Mouse (Mus musculus): ENCODE data around the gene Hypk. TPM values are rescaled to one million over a fixed set of nuclear protein-coding genes. Genes with fewer than 3 reads are reported as not detected.
"Not testable (repeated sequence)": the region's sequence is repeated elsewhere in the genome, so short reads cannot be mapped to it uniquely, and the experiment has no call there.

Gene Hypk
- polyA plus RNA-seq, 1 experiment from 2014 or later = 124 TPM

DNA sequence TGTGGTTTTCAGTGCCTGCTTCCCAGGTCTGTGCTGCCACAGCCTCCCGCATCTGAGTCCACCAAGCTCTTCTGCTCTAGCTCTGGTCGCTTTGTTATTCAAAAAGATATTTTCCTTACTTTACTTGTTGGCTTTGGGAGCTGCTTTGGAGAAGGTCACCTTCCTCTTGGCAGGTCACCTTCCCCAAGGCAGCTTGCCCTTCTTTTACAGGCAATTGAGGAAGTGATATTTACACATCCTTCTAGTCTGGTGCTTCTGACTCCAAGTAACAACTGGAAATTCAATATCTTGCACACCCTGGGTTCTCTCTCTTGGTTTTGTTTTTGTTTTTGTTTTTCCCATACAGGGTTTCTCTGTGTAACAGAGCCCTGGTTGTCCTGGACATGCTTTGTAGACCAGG is 31.3 kb downstream of the Hypk start:
- not testable (repeated sequence) for H3K4me3 ChIP-seq (ENCODE audit: low read depth, low read length); H3K4me2 ChIP-seq; ATAC-seq (replicated peaks; ENCODE audit: insufficient number of reproducible peaks, low FRiP score, low TSS enrichment); H3K27ac ChIP-seq (ENCODE audit: low read depth, low read length); H3K27me3 ChIP-seq (ENCODE audit: control insufficient read depth, insufficient read depth, low read length); H3K4me1 ChIP-seq (ENCODE audit: control insufficient read depth, insufficient read depth, low read length); H3K36me3 ChIP-seq (ENCODE audit: control insufficient read depth, insufficient read depth, low read length); H3K9me3 ChIP-seq (replicated peaks; ENCODE audit: control insufficient read depth, low read length); H3K9ac ChIP-seq (ENCODE audit: low read depth, low read length)
- WGBS (ENCODE audit: insufficient replicate concordance) = 71% methylated on average over 1 of the region's 2 CpGs

DNA sequence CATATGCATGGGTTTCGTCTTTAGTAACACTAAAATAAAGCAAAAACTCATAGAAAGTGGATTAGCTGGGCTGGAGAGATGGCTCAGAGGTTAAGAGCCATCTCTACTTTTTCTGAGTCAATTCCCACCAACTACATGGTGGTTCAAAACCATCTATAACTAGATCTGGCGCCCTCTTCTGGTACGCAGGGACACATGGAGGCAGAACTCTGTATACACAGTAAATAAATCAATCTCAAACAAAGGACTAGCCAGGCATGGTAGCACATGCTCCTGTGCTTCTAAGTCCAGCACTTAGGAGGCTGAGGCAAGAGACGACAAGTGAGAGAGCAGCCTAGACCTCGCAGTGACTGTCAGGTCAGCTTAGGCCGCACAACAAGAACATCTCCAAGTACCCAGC is 48.5 kb downstream of the Hypk start:
- WGBS (ENCODE audit: insufficient replicate concordance) = 78% methylated on average over 1 of the region's 6 CpGs
- H3K27ac ChIP-seq (ENCODE audit: low read depth, low read length); H3K27me3 ChIP-seq (ENCODE audit: control insufficient read depth, insufficient read depth, low read length); H3K9ac ChIP-seq (ENCODE audit: low read depth, low read length); ATAC-seq (replicated peaks; ENCODE audit: insufficient number of reproducible peaks, low FRiP score, low TSS enrichment); H3K4me1 ChIP-seq (ENCODE audit: control insufficient read depth, insufficient read depth, low read length); H3K36me3 ChIP-seq (ENCODE audit: control insufficient read depth, insufficient read depth, low read length); H3K4me3 ChIP-seq (ENCODE audit: low read depth, low read length); H3K4me2 ChIP-seq; H3K9me3 ChIP-seq (replicated peaks; ENCODE audit: control insufficient read depth, low read length): not testable (repeated sequence)

- peak; percentile 81 for ATAC-seq (replicated peaks; ENCODE audit: insufficient number of reproducible peaks, low FRiP score, low TSS enrichment)
- Histone ChIP-seq H3K9ac (ENCODE audit: low read depth, low read length) (peak within 1 kb of the TSS; percentile 77), H3K4me2 (peak within 1 kb of the TSS; percentile 77), H3K27ac (ENCODE audit: low read depth, low read length) (peak within 1 kb of the TSS; percentile 64), H3K4me3 (ENCODE audit: low read depth, low read length) (peak within 1 kb of the TSS; percentile 65)
- H3K36me3 ChIP-seq (ENCODE audit: control insufficient read depth, insufficient read depth, low read length); H3K9me3 ChIP-seq (replicated peaks; ENCODE audit: control insufficient read depth, low read length); H3K4me1 ChIP-seq (ENCODE audit: control insufficient read depth, insufficient read depth, low read length); H3K27me3 ChIP-seq (ENCODE audit: control insufficient read depth, insufficient read depth, low read length): not testable (repeated sequence)
- whole genome bisulfite sequencing (ENCODE audit: insufficient replicate concordance) = 6% methylated on average over 37 of the region's 42 CpGs
Observed at GRCm38 (mm10) chr2:121505942-121506882, 53.1 kb downstream of the Hypk start, which contains the start of the genes Mfap1a and Wdr76. Gene Mfap1a (minus strand): TSS chr2:121506665. Gene Wdr76 (plus strand): TSS chr2:121506723.

DNA sequence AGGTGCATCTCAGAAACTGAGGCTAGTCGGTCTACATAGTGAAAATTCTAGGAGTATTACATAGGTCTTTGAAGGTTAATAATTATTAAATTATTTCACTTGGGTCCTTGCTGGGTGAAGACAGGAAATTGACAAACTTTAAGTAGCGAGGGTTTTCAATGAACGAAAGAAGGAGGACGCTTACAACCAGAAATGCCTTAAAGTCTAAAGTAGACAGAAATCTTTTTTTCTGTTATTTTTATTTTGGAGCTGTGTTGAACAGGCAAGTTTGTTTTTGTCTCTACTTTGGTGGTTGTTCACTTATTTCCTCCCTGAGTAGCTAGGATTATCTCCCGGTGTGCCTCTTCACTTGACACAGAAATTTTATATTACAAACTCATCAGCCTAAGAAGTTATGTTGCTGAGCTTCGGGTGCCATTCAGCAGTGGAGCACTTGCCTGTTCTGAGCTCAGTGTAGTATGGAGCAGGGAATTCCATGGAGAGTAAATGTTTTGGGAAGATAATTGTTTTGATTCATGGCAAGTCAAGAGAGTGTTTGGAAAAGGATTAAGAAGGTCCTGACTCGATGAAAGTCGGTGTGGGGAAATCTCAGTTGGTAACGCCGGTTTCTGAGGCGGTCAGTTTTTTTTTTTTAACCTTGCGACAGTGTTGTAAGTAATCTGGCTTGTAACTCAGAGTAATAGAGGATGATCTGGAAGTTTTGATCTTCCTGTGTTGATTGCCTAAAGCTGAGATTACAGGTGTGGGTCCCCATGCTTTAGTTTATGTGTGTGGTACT is 54.3 kb downstream of the Hypk start:
- no peak for ATAC-seq (replicated peaks; ENCODE audit: insufficient number of reproducible peaks, low FRiP score, low TSS enrichment)
- Histone ChIP-seq H3K9ac (ENCODE audit: low read depth, low read length) (peak overlapping the region; percentile 77), H3K27me3 (ENCODE audit: control insufficient read depth, insufficient read depth, low read length) (no peaks in the 10 kb centered on the region), H3K4me2 (peak overlapping the region; percentile 77), H3K4me3 (ENCODE audit: low read depth, low read length) (peak overlapping the region; percentile 65), H3K4me1 (ENCODE audit: control insufficient read depth, insufficient read depth, low read length) (peaks cover 7% of the 10 kb centered on the region; the same call in 1 of the 2 replicates), H3K27ac (ENCODE audit: low read depth, low read length) (no peak overlapping the region), H3K9me3 (replicated peaks; ENCODE audit: control insufficient read depth, low read length) (no peaks in the 10 kb centered on the region), H3K36me3 (ENCODE audit: control insufficient read depth, insufficient read depth, low read length) (no peaks in the 10 kb centered on the region)
- WGBS (ENCODE audit: insufficient replicate concordance) = 23% methylated on average over 12 of the region's 12 CpGs

DNA sequence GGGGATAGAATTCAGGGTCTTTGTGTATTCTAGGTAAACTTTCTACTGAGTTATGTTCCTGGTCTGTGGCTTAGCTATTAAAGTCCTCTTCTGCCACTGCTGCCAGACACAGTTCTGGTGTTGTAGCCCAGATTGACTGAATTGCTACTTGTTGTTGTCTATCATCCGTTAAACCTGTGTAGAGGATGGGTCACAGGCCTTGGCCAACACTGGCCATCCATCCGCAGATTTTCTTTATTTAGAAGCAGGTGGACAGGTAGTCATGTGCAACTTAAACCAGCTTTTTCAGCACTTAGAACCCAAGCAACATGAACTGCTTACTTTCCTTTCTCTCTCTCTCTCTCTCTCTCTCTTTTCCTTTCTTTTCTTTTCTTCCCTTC is 54.9 kb downstream of the Hypk start:
- peak overlapping the region; percentile 77 for H3K4me2 ChIP-seq
- peaks cover 7% of the 10 kb centered on the region; the same call in 1 of the 2 replicates for H3K4me1 ChIP-seq (ENCODE audit: control insufficient read depth, insufficient read depth, low read length)
- peak overlapping the region; percentile 65 for H3K4me3 ChIP-seq (ENCODE audit: low read depth, low read length)
- no peak overlapping the region for H3K27ac ChIP-seq (ENCODE audit: low read depth, low read length)
- ATAC-seq (replicated peaks; ENCODE audit: insufficient number of reproducible peaks, low FRiP score, low TSS enrichment) = no peak
- H3K27me3 ChIP-seq (ENCODE audit: control insufficient read depth, insufficient read depth, low read length) = no peaks in the 10 kb centered on the region
- no peaks in the 10 kb centered on the region for H3K9me3 ChIP-seq (replicated peaks; ENCODE audit: control insufficient read depth, low read length)
- 81% methylated on average over 2 of the region's 2 CpGs for whole genome bisulfite sequencing (ENCODE audit: insufficient replicate concordance)
- peak overlapping the region; percentile 39; the same call in 1 of the 2 replicates for H3K9ac ChIP-seq (ENCODE audit: low read depth, low read length)
- H3K36me3 ChIP-seq (ENCODE audit: control insufficient read depth, insufficient read depth, low read length) = no peaks in the 10 kb centered on the region

Small RNA genes lying within 50 kb of the gene (microRNA-seq; reads per million reads assigned to microRNA genes)
- gene Gm22953 (ENCODE audit: borderline number of aligned reads) = not detected

Other genes with a start within 250 kb of the Hypk start
- 60.1 and 63.5 TPM in 2 replicates for gene Trp53bp1, start 181.9 kb upstream of the Hypk start, polyA plus RNA-seq (2014; fragmentation: Nextera tagmentation; extraction: Ambion mirVana)
- gene Map1a, start 163.7 kb upstream of the Hypk start, polyA plus RNA-seq (2014; fragmentation: Nextera tagmentation; extraction: Ambion mirVana) = 4.0 and 6.6 TPM in 2 replicates
- 10.8 and 11.5 TPM in 2 replicates for gene Ppip5k1, start 97.9 kb upstream of the Hypk start, polyA plus RNA-seq (2014; fragmentation: Nextera tagmentation; extraction: Ambion mirVana)
- 1.3 and 2.5 TPM in 2 replicates for gene Ckmt1, start 95.6 kb upstream of the Hypk start, polyA plus RNA-seq (2014; fragmentation: Nextera tagmentation; extraction: Ambion mirVana)
- 0.03 TPM in 1 of 2 replicates, not detected in the other for gene Strc, start 66.1 kb upstream of the Hypk start, polyA plus RNA-seq (2014; fragmentation: Nextera tagmentation; extraction: Ambion mirVana)
- gene Pdia3, start 39.5 kb upstream of the Hypk start, polyA plus RNA-seq (2014; fragmentation: Nextera tagmentation; extraction: Ambion mirVana) = 489 and 639 TPM in 2 replicates
- gene Catsper2, start 39.5 kb upstream of the Hypk start, polyA plus RNA-seq (2014; fragmentation: Nextera tagmentation; extraction: Ambion mirVana) = 2.7 and 3.4 TPM in 2 replicates
- gene Ell3, start 9.0 kb upstream of the Hypk start, polyA plus RNA-seq (2014; fragmentation: Nextera tagmentation; extraction: Ambion mirVana) = 1.6 and 2.4 TPM in 2 replicates
- 603 and 608 TPM in 2 replicates for gene Serf2, start 4.1 kb upstream of the Hypk start, polyA plus RNA-seq (2014; fragmentation: Nextera tagmentation; extraction: Ambion mirVana)
- 0.07 TPM in 1 of 2 replicates, not detected in the other for gene Serinc4, start 3.5 kb downstream of the Hypk start, polyA plus RNA-seq (2014; fragmentation: Nextera tagmentation; extraction: Ambion mirVana)
- 45.0 and 48.8 TPM in 2 replicates for gene Mfap1b, start 20.8 kb downstream of the Hypk start, polyA plus RNA-seq (2014; fragmentation: Nextera tagmentation; extraction: Ambion mirVana)
- gene Mfap1a, start 53.4 kb downstream of the Hypk start, polyA plus RNA-seq (2014; fragmentation: Nextera tagmentation; extraction: Ambion mirVana) = 19.2 and 20.6 TPM in 2 replicates
- 7.1 and 10.0 TPM in 2 replicates for gene Wdr76, start 53.4 kb downstream of the Hypk start, polyA plus RNA-seq (2014; fragmentation: Nextera tagmentation; extraction: Ambion mirVana)